Mouse (Mus musculus) hindbrain, embryonic 14.5 days (tissue): Measurements from ENCODE around the gene Gtf2b. TPM values are rescaled to one million over a fixed set of nuclear protein-coding genes. Genes with fewer than 3 reads are reported as not detected.

Experiments
- ATAC-seq: fragments of 200-750 bp; cut with Nextera tagmentation; 2 replicates; pipeline ENCODE4 v1.8.0; 2017; ENCODE audit warnings: moderate number of reproducible peaks, mild to moderate bottlenecking, moderate TSS enrichment, moderate library complexity; ENCODE audit not compliant: low FRiP score
- DNase-seq: peaks from one replicate; pipeline ENCODE4 v3.0.0-alpha.2; 2015; ENCODE audit warnings: low spot score
- H3K27ac ChIP-seq: fragments of 300-500 bp; sonication (generic); 2 replicates; pipeline ENCODE4 v1.5.1; 2014; ENCODE audit warnings: mild to moderate bottlenecking, moderate library complexity
- H3K27me3 ChIP-seq: fragments of 300-500 bp; sonication (generic); 2 replicates; pipeline ENCODE4 v1.6.1; 2014; ENCODE audit warnings: mild to moderate bottlenecking, low read length, mixed read lengths; ENCODE audit not compliant: control insufficient read depth, insufficient read depth
- H3K36me3 ChIP-seq: fragments of 300-500 bp; sonication (generic); replicated peaks from 2 replicates; pipeline ENCODE4 v1.6.1; 2014; ENCODE audit not compliant: control insufficient read depth, insufficient read depth
- H3K4me1 ChIP-seq: fragments of 300-500 bp; sonication (generic); replicated peaks from 2 replicates; pipeline ENCODE4 v1.6.1; 2014; ENCODE audit warnings: antibody characterized with exemption, low read length, mixed read lengths; ENCODE audit not compliant: control insufficient read depth, insufficient read depth
- H3K4me2 ChIP-seq: fragments of 300-500 bp; sonication (generic); replicated peaks from 2 replicates; pipeline ENCODE4 v1.6.1; 2014; ENCODE audit warnings: mild to moderate bottlenecking, moderate library complexity
- H3K4me3 ChIP-seq: fragments of 300-500 bp; sonication (generic); replicated peaks from 2 replicates; pipeline ENCODE4 v1.5.1; 2014; ENCODE audit warnings: mild to moderate bottlenecking, low read length
- H3K9ac ChIP-seq: fragments of 300-500 bp; sonication (generic); 2 replicates; pipeline ENCODE4 v1.6.1; 2014
- H3K9me3 ChIP-seq: fragments of 300-500 bp; sonication (generic); 2 replicates; pipeline ENCODE4 v1.6.1; 2016; ENCODE audit warnings: low read length; ENCODE audit not compliant: control insufficient read depth
- WGBS: fragments of 180-500 bp; shearing (Covaris S2); extraction: QIAGEN DNeasy Blood & Tissue Kit; methylation state at CpG from one replicate; pipeline ENCODE4 v1.1.7; 2014; 5-methylcytosine and 5-hydroxymethylcytosine counted together
- polyA plus RNA-seq: library from polyadenylated mRNA; unstranded; fragments of >200 nt; fragmentation: Nextera tagmentation; extraction: Ambion mirVana; gene quantifications from 2 replicates; pipeline ENCODE4 v1.2.1, GENCODE M21; 2014

Gtf2b gene
- 72.1 and 76.5 TPM in 2 replicates for polyA plus RNA-seq

GRCm38 (mm10) chr3:142764995-142765777 is at the start of gene Gtf2b:
Gene Gtf2b (plus strand): TSS chr3:142765045.
- H3K27me3 ChIP-seq, result no peaks in the 10 kb centered on the region
- under 1% methylated on average over 64 of the region's 64 CpGs for WGBS
- H3K9ac ChIP-seq, result peak within 1 kb of the TSS; percentile 88
- H3K4me1 ChIP-seq, result peaks cover 15% of the 10 kb centered on the region
- H3K4me2 ChIP-seq, result peak within 1 kb of the TSS; percentile 84
- peak; percentile 99 for ATAC-seq
- no peaks in the 10 kb centered on the region for H3K9me3 ChIP-seq
- DNase-seq, result peak; percentile 96
- no peaks in the 10 kb centered on the region for H3K36me3 ChIP-seq
- peak within 1 kb of the TSS; percentile 72 for H3K4me3 ChIP-seq
- H3K27ac ChIP-seq, result peak within 1 kb of the TSS; percentile 88

DNA sequence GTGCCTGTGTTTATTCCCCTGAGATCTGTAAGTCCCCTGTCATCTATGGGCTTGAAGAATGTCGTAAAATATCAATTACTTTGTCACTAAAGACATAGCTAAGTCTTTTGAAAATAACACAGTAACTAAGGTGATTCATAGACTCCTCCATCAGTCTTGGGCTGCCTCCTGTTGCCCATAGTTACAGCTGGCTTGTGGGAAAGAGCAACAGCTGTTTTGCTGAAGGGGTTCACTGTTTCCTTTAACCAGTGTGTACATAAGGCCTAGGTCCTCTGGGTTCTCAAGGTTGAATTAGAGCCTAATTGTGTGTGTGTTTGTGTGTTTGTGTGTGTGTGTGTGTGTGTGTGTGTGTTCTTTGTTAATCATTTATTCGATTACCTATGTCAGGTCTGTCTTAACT is 39.4 kb upstream of the Gtf2b start:
- no peak overlapping the region for H3K4me2 ChIP-seq
- DNase-seq (no peak), ATAC-seq (no peak)
- no peak overlapping the region for H3K4me3 ChIP-seq
- WGBS, result 73% methylated on average over 2 of the region's 2 CpGs
- H3K9me3 ChIP-seq, result no peaks in the 10 kb centered on the region
- no peaks in the 10 kb centered on the region for H3K36me3 ChIP-seq
- no peaks in the 10 kb centered on the region for H3K27me3 ChIP-seq
- no peak overlapping the region for H3K27ac ChIP-seq
- H3K4me1 ChIP-seq, result no peaks in the 10 kb centered on the region
- H3K9ac ChIP-seq, result no peak overlapping the region

- H3K9ac ChIP-seq, result no peak overlapping the region
- no peaks in the 10 kb centered on the region for H3K9me3 ChIP-seq
- H3K27ac ChIP-seq, result no peak overlapping the region
- H3K27me3 ChIP-seq, result no peaks in the 10 kb centered on the region
- no peaks in the 10 kb centered on the region for H3K36me3 ChIP-seq
- no peak overlapping the region for H3K4me3 ChIP-seq
- ATAC-seq, result no peak
- no peak for DNase-seq
- no peak overlapping the region for H3K4me2 ChIP-seq
- 89% methylated on average over 22 of the region's 22 CpGs for WGBS
- H3K4me1 ChIP-seq, result no peaks in the 10 kb centered on the region
Measured at GRCm38 (mm10) chr3:142725969-142726672, 38.7 kb upstream of the Gtf2b start.

- Histone ChIP-seq H3K4me3 (no peak overlapping the region), H3K9ac (no peak overlapping the region), H3K4me2 (no peak overlapping the region), H3K9me3 (no peaks in the 10 kb centered on the region), H3K36me3 (no peaks in the 10 kb centered on the region), H3K4me1 (no peaks in the 10 kb centered on the region), H3K27ac (no peak overlapping the region), H3K27me3 (no peaks in the 10 kb centered on the region)
- DNase-seq (no peak), ATAC-seq (no peak)
- WGBS, result 73% methylated on average over 12 of the region's 12 CpGs
Measured at GRCm38 (mm10) chr3:142734291-142734690, 30.6 kb upstream of the Gtf2b start.

GRCm38 (mm10) chr3:142740896-142741295 is 23.9 kb upstream of the Gtf2b start:
- Histone ChIP-seq H3K27me3 (no peaks in the 10 kb centered on the region), H3K9me3 (no peaks in the 10 kb centered on the region), H3K36me3 (no peaks in the 10 kb centered on the region), H3K4me3 (no peak overlapping the region), H3K4me2 (no peak overlapping the region), H3K4me1 (no peaks in the 10 kb centered on the region), H3K27ac (no peak overlapping the region), H3K9ac (no peak overlapping the region)
- WGBS, result 82% methylated on average over 7 of the region's 7 CpGs
- ATAC-seq (no peak), DNase-seq (no peak)

DNA sequence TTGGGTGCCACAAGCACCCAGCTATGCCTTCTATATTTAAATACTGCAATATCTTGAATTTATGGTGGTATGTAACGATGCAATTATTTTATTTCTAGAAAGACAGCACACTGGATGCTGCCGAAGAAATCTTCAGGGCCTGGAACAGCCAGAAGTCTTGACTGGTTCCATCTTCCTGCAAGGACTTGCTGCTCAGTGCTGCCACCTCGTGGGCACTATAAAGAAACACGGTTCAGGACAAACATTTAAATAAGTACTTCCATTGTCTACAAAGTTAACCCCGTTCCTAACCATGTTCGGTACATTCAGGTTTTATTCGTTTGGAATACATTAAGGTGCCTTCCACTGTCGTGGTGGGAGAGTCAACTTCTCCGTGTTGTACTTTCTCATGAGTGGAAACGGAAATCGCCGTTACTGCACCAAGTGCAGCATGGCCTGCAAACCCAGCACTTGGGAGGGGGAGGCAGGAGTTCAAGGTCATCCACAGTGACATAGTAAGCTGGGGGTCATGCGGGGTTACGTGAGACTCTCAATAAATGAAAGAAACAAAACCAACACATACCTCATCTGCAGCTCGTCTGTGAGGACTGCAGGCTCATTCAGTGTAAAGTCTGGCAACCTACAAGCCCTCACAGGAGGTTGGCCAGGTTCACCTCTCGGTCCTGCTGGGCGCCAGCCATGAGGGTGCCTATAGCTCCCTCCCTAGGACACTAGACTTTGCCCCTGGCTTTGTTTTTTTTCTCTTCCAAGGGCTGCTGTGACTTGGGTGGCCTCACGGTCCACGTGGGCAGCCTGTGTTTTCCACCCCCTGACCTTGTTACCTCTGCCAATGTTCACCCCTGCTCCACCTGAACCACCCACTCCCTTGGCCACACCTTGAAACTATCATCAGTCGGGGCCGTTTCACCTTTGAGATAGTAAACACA is 20.6 kb upstream of the Gtf2b start:
- ATAC-seq, result peak; percentile 40; the same call in 1 of the 2 replicates
- no peaks in the 10 kb centered on the region for H3K36me3 ChIP-seq
- H3K9ac ChIP-seq, result no peak overlapping the region
- H3K4me3 ChIP-seq, result no peak overlapping the region
- H3K4me2 ChIP-seq, result no peak overlapping the region
- no peak overlapping the region for H3K27ac ChIP-seq
- no peaks in the 10 kb centered on the region for H3K27me3 ChIP-seq
- H3K9me3 ChIP-seq, result no peaks in the 10 kb centered on the region
- H3K4me1 ChIP-seq, result no peaks in the 10 kb centered on the region
- peak; percentile 78 for DNase-seq
- 62% methylated on average over 21 of the region's 21 CpGs for WGBS

DNA sequence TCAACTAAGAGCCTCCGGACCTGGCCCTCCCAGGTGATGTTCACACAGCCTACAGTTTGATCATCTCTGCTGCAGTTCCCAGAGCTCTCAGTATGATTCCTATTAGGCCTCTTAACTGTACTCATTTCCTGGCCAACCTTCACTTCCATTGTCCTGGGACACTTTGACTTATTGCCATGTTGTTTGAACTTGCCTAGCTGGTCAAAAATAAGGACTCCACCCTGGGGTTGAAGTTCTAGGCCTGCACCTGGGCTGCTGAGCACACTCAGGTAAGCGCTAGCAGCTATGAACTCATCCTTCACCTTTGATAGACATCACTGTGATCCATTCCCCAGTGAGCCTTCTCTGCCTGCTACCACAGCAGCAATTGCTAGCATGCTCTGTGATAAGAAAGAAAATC is 19.8 kb upstream of the Gtf2b start:
- H3K9ac ChIP-seq, result no peak overlapping the region
- no peaks in the 10 kb centered on the region for H3K36me3 ChIP-seq
- H3K4me3 ChIP-seq, result no peak overlapping the region
- no peak overlapping the region for H3K4me2 ChIP-seq
- ATAC-seq (no peak), DNase-seq (no peak)
- no peaks in the 10 kb centered on the region for H3K4me1 ChIP-seq
- H3K27me3 ChIP-seq, result no peaks in the 10 kb centered on the region
- 93% methylated on average over 2 of the region's 2 CpGs for WGBS
- H3K9me3 ChIP-seq, result no peaks in the 10 kb centered on the region
- no peak overlapping the region for H3K27ac ChIP-seq

DNA sequence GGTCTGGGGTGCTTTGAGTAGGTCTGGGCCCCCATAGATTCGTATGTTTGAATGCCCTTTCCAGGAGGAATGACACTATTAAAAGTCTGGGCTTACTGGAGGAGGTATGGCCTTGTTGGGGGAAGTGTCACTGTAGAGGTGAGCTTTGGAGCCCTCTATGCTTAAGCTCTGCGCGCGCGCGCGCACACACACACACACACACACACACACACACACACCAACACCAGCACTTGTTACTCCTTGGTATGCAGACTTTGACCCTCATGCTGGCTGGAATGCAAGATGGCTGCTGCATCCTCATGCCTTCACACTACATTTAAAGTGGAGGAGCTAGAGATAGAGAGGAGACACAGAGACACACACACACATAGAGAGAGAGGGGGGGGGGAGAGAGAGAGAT is 17.2 kb upstream of the Gtf2b start:
- Histone ChIP-seq H3K27me3 (no peaks in the 10 kb centered on the region), H3K4me1 (no peaks in the 10 kb centered on the region), H3K4me2 (no peak overlapping the region), H3K36me3 (no peaks in the 10 kb centered on the region), H3K9ac (no peak overlapping the region), H3K9me3 (no peaks in the 10 kb centered on the region), H3K27ac (no peak overlapping the region), H3K4me3 (no peak overlapping the region)
- ATAC-seq (no peak), DNase-seq (no peak)
- 95% methylated on average over 7 of the region's 7 CpGs for WGBS

DNA sequence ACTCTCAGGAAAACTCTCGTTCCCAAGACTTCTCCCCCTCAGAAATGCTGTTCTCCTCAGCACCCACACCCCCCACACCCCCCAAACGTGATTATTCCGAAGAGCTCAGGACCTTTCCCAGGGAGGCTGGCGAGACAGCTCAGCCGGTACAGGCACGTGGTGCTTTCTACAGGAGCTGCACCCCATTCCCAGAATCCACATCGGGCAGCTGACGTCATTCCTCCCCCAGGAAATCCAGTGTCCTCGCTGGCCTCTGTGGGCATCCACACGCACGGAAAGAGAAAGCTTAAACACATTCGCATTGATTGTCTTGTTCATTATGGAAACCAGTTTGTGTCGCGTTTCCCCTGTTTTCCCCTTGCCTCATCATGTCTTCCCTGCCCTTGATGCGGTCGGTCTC is 15.7 kb upstream of the Gtf2b start:
- ATAC-seq (no peak), DNase-seq (no peak)
- H3K36me3 ChIP-seq, result no peaks in the 10 kb centered on the region
- no peak overlapping the region for H3K4me2 ChIP-seq
- no peaks in the 10 kb centered on the region for H3K27me3 ChIP-seq
- H3K9ac ChIP-seq, result no peak overlapping the region
- H3K4me3 ChIP-seq, result no peak overlapping the region
- no peaks in the 10 kb centered on the region for H3K4me1 ChIP-seq
- no peaks in the 10 kb centered on the region for H3K9me3 ChIP-seq
- 81% methylated on average over 16 of the region's 16 CpGs for WGBS
- no peak overlapping the region for H3K27ac ChIP-seq
